Mouse (Mus musculus): ENCODE measurements around the gene Zbtb12. TPM values are rescaled to one million over a fixed set of nuclear protein-coding genes. Genes with fewer than 3 reads are reported as not detected.

The Zbtb12 gene
- total RNA-seq, 4 experiments from 2014 or later = 7.3 to 7.9 (median 7.6) TPM

DNA sequence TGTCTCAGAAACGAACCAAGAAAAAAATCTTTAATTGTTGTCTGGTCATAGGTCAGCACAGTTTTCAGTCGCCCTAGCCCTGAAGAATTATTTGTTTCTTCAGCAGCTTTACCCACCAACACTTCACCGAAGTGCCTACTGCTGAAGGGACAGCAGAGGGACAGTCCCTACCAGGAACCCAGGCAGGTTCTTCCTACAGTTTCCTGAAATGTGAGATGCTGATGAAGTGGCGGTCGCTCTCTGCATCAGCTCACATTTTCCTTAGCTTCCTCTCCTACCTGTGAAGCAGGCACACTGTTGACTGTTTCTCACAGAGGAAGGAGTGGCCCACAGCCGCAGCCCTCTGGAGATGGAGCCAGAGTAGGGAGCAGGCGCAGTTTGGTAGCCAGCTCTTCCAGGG, 13.3 kb upstream of the Zbtb12 start:
- no peak for DNase-seq (ENCODE audit: low spot score in 2 of 2)

DNA sequence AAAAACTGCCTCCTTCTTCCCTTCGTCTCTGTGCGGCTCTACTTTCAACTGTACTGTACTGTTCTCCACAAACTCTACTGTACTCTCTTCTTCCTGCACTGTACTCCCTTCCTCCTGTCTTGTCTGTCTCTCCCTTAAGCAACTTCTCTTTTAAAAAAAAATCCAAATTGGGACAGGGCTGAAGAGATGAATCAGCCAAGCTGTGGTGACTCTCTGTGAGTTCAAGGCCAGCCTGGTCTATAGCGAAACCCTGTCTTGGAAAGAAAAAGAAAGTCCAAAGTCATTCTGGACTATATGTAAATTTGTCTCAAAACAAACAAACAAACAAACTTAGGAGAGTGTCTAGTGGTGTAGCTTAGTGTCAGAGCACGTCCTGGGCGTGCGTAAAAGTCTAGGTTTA, 5.0 kb upstream of the Zbtb12 start:
- no peak for DNase-seq (ENCODE audit: low spot score in 2 of 2)

DNA sequence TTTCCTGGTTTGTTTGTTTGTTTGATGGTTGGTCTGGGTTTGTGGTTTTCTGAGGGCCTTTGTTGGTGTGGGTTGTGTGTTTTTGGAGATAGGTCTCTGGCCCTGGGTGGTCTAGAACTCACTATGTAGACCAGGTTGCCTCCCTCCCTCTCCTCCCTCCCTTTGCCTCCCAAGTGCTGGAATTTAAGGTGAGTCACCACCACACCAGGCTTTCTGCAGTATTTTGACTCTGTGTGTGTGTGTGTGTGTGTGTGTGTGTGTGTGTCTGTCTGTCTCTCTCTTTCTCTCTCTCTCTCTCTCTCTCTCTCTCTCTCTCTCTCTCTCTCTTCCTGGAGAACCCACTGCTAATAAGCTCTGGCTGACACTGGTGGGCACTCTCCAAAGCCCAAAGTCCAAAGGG, 1.9 kb downstream of the Zbtb12 start:
- no peak for DNase-seq (ENCODE audit: low spot score in 2 of 2)

DNA sequence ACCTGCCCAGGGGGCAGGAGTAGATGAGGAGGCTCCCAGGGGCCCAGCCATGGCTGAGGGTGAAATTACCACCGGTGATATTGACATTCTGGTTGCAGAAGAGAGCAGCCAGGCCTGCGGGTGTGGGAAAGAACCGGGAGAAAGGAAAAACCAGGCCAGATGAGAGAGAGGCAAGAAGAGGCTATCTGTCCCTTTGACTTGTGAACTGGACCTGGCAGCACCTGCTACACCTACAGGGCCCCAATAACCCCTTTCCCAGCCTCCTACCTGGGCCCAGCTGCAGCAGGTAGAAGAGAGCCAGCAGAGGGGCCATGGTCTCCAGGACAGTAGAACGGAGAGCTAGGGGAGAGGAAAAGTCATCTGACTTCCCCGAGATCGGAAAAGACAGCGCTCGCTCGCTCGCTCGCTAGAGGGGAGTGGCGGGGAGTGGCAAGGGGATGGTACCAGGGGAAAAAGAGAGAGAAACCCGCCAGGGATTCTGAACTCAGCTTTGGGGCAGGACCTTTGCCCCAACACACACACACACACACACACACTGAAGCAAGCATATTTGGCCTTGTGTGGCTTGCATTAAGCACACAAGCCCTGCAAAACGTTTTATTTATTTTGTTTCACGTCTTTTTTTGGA, 2.5 kb downstream of the Zbtb12 start, which contains the start of gene Gm20547:
Gm20547 (minus strand) TSS at position 360 of the 628 bp plus-strand sequence.
- no peak for DNase-seq (ENCODE audit: low spot score in 2 of 2)

DNA sequence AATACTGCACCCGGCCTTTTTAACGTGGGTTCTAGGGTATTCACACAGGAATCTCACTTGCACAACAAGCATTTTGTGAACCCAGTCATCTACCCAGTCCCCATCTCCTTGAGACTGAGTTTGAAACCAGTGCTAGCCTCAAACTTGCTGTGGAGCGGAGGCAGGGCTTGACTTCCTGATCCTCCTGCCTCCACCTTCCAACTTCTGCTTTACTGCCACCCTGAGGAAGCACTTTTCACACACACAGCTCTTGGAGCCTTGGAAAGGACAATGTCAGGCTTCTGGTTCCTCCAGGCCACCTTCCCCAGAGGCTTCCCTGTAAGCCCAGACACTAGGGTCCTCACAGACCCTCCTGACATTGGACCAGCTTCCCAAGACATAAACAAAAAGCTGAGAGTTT, 4.0 kb downstream of the Zbtb12 start:
- no peak for DNase-seq (ENCODE audit: low spot score in 2 of 2)

DNA sequence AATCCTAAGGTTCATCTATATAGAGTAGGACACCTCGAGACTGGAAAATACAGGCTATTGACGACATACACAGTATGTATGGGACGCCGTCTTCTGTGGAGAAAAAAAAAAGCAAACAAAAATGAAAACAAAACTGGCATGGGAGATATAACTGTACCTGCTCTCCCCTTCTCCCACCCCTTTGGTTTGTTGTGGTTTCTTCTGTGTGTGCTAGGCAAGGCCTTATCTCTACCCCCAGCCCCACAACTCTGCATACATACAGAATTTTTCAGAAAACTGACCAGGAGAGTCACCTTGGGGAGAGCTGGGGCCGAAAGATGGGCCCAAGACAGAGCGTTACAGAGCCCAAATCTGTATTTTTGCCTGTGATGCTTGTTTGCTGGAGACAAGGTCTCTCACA, 5.4 kb downstream of the Zbtb12 start:
- DNase-seq (ENCODE audit: low spot score in 2 of 2) = no peak

DNA sequence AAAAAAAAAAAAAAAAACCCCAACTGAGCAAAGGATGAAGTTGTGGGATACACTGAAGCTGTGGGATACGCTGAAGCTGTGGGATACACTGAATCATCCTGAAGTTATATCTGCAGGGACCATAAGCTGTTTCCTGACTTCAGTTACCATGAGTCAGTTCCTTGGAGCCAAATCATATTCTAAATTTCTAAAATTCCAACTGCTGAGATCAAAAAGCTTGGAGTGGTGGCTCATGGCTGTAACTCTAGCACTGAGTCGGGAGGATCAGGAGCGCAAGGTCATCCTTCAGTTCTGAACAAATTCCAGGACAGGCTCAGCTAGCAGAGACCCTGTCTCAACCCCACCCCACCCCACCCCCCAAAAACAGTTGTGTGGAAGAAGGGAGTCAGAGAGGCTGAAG, 6.3 kb downstream of the Zbtb12 start:
- DNase-seq (ENCODE audit: low spot score in 2 of 2) = no peak

DNA sequence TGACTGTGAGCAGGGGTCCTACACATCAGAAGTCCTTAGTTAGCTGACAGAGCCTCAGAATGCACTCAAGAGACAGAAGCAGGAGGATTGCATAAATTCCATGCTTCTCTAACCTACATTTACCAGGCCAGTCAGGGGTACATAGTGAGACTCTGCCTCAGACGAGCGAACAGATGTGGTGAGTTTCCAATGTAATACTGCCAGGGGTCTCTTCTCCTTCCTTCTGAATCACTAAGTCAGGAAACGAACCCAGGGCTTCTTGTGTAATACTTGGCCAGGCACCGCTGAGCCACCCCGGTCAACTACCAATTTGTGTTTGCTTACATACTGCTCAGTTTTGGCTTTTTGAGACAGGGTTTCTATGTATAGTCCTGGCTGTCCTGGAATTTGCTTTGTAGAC, 8.7 kb downstream of the Zbtb12 start:
- DNase-seq (ENCODE audit: low spot score in 2 of 2) = no peak

DNA sequence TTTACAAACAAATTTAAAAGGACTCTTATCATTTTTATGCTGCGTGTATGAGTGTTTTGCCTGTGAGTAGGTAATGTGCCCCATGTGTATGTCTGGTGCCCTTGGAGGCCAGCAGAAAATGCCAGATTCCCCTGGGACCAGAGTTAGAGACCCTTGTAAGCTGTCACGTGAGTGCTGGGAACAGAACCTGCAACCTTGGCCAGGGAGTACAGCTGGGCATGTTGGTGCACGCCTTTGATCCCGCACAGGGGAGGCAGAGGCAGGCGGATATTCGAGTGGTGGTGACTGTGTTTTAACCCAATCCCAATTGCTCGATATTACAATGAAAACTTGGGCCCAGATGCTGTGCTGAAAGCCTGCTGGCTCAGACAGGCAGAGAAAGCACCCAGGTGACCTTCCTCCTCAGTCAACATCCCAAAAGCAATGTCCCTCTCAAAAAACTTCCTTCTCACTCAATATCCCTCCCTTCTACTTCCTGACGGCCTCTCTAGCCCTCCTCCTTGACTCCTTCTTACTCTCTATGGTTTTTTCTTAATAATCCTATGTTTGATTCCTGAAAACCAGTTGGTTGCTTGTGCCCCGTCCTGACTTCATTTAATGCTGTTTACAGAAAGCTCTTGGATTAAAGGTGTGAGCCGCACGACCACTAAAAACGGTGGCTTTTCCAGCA, 10.9 kb downstream of the Zbtb12 start:
- DNase-seq (ENCODE audit: low spot score in 2 of 2) = no peak

DNA sequence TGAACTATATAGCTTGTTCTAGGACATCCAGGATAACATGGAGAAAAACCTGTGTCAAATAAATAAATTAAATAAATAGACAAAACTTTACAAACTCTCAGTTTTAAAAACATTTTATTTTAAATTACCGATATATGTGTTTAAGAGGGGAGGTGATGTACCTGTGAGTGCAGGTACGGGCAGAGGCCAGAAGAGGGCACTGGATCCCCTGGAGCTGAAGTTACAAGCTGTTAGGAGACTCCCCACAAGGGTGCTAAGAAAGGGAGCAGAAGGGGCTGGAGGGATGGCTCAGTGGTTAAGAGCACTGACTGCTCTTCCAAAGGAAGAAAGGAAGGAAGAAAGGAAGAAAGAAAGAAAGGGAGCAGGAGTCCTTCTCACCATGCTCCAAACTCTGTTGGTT, 12.1 kb downstream of the Zbtb12 start:
- no peak for DNase-seq (ENCODE audit: low spot score in 2 of 2)

DNA sequence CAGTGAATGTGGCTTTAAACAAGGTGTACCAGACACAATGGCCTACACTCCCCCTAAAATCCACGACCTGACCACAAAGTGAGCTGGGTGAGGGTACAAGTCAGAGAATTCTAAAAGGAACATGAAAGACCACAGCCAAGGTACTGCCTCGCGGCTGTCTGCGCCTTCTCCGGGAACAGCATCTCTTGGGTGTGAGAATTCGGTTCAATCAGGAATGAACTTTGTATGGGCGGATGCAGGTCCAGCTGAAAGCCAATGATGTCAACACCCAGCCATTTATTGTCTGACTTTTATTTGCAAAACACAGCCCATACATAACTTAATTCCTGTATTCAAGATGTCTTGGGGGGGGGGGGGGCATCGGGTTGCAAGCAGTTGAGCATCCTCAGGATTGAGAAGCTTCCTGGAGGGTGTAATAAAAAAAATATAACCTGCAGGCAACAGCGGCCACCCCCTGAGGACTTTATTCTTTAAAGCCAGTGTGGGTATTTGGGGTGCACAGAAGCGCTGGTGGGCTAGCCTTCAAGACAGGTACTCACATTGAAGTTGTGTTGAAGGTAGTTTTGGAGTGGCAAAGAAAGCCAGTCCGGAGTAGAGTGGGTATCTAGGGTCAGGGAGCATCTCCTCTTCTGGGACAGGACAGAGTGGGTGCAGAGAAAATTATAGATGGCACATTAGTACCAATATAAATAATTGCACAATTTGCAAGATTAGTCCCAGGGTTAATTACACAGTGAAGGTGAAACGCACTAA, 14.0 kb downstream of the Zbtb12 start:
- no peak for DNase-seq (ENCODE audit: low spot score in 2 of 2)

DNA sequence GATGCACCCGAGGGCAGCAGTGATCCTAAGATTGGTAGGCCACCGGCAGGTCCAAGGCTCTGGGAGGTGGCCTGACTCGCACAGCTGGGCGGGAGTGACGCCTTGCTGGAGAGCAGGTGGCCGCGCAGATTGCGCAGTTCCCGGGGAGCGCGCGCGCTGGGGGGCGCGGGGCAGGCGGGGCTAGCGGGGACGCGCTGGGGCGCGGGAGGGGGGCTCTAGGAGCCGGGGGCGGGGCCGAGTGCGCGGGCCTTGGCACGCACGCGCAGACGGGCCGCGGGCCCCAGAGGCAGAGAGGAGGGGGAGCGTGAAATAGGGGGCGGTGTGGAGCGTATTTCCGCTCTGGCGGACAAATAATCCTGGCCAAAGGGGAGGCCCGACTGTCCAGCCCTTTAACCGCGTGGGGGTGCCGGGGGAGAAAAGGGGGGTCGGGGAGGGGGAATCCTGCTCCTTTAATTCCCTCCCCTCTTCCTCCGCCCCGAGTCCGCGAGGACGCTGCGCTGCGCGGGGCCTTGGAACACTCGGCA, 14.9 kb downstream of the Zbtb12 start:
- DNase-seq (ENCODE audit: low spot score in 2 of 2) = peak; percentile 90 to 94

DNA sequence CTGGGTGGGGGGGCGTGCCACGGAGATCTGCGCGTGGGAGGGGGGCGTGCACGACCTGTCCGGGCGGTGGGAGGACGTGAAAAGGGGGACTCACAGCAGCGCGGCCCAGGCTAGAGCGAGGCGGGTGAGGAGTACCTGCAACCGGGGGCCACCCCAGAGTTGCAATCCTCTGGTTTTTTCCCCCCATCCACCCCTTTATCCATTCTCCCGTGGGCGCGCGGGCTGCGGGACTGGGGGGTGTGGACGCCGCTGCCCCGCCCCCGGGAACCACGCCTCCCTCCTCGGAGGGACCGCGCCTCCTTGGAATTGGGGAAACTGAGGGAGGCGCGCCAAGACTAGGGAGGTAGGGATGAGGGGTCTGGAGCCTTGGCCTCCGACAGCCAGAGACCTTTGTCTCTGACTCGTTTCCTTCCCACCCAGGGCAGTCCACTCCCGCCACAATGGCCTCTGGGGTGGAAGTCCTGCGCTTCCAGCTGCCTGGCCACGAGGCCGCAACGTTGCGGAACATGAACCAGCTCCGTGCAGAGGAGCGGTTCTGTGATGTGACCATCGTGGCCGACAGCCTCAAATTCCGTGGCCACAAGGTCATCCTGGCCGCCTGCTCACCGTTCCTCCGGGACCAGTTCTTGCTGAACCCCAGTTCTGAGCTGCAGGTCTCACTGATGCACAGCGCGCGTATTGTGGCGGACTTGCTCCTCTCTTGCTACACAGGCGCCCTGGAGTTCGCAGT, 15.7 kb downstream of the Zbtb12 start:
- peak in 1 of 2 experiments; percentile 45 for DNase-seq (ENCODE audit: low spot score in 2 of 2)

DNA sequence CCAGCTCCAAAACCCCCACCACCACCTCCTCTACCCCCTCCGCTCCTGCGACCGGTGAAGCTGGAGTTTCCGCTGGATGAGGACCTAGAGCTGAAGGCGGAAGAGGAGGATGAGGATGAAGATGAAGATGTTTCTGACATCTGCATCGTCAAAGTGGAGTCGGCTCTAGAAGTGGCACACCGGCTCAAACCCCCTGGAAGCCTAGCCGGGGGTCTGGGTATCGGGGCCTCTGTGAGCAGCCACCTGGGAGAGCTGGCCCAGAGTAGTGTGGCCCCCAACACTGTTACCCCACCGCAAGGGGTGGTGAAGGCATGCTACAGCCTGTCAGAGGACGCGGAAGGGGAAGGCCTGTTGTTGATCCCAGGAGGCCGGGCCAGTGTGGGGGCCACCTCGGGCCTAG, 16.4 kb downstream of the Zbtb12 start:
- DNase-seq (ENCODE audit: low spot score in 2 of 2) = no peak

DNA sequence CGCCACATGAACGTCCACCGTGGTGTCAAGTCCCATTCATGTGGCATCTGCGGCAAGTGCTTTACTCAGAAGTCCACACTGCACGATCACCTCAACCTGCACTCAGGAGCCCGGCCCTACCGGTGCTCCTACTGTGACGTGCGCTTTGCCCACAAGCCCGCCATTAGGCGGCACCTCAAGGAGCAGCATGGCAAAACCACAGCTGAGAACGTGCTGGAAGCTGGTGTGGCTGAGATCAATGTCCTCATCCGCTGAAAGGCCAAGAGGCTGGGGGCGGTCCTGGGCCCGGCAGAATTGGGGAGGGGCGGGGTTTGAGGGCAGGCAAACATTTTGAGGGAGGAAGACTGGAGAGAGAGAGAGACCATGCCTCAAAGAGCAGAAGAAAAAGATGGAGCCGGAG, 17.1 kb downstream of the Zbtb12 start:
- no peak for DNase-seq (ENCODE audit: low spot score in 2 of 2)

DNA sequence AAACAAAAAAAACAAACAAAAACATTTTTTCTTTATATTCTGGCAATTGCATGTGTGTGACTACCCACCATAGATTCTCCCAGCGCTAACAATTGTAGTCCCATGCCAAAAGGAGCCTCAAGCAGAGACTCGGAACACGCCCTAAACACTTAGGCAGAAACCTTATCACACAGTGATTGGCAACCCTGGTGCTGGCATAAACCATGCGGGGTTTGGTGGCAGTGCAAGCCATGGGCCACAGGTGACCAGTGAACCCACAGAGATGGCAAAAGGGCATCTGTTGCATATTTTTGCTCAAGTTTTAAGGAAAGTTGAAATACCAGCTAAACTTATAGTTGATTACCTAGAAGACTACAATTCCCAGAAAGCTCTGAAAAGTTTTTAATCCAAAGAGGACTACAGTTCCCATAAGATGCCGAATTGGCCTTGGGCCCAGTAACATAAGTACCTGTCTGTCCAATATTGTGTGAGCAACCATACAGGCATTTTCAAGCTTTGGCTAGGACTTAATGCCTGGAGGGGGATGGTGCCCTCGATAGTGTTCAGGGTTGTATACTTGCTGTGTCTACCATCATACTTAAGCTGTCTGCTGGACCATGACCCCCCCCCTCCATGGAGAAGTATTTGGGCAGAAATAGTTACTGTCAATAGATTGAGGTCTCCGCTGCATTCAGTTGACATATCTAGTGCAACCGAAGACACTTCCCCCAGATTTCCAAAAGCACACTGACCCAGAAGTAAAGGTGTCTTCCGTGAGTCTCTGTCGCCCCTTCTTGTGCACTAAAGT, 18.3 kb downstream of the Zbtb12 start:
- DNase-seq (ENCODE audit: low spot score in 2 of 2) = no peak

DNA sequence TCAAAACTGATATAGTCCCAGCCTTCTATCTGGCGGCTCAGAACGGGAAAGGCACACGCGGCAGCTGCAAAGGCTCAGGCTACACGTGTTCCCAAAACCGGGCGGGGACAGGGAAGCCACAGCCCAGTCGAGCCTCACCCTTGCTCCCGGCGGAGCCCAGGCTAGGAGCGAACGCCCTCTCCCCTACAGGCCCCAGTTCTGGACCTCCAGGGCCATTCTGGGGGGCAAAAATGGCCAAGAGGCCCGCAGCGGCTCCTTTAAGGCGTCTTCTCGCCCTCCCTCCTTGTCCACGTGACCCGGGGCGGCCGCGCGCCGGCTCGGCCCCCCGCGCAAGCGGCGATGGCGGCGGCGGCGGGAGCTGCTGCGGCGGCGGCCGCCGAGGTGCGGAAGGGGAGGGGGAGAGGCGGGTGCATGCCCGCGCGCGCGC, 18.9 kb downstream of the Zbtb12 start, which contains the start of the genes C2 and Ehmt2:
C2 (minus strand) TSS at position 106 of the 427 bp plus-strand sequence.
Ehmt2 (plus strand) TSS at position 310 of the 427 bp plus-strand sequence.
- DNase-seq (ENCODE audit: low spot score in 2 of 2) = peak; percentile 68 to 70

DNA sequence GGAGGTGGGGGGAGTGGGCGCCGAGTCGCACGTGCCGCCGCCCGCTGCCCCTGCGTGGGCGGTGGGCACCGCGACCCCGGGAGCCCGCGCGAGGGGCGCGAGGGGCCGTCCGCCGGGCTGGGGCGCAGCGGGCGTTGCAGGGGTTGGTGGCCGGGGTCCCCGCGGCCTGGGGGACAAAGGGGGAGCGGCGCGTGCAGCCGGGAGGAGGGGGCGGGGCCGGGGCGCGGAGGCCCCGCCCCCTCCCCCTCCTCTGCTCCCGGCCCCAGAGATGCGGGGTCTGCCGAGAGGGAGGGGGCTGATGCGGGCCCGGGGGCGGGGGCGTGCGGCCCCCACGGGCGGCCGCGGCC, 19.4 kb downstream of the Zbtb12 start:
- DNase-seq (ENCODE audit: low spot score in 2 of 2) = no peak

DNA sequence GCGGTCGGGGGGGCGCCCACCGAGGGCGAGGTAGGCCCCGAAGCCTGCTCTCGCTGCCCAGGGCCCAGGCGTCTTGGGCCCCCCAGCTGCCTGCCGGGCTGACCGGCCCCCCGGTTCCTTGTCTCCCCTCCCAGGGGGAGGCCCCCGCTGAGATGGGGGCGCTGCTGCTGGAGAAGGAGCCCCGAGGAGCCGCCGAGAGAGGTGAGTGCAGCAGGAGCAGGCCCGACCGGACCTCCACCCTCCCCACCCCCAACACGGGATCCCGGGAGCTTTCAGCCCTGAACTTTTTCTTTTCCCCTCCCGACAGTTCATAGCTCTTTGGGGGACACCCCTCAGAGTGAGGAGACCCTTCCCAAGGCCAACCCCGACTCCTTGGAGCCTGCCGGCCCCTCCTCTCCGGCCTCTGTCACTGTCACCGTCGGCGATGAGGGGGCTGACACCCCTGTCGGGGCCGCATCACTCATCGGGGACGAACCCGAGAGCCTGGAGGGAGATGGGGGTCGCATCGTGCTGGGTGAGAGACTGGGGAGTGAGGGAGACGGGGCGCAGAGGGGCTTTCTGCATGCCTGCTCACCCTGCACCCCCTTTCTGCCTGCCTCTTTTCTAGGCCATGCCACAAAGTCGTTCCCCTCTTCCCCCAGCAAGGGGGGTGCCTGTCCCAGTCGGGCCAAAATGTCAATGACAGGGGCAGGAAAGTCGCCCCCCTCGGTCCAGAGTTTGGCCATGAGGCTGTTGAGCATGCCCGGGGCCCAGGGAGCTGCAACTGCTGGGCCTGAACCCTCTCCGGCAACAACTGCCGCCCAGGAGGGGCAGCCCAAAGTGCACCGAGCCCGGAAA, 20.0 kb downstream of the Zbtb12 start:
- DNase-seq (ENCODE audit: low spot score in 2 of 2) = no peak

DNA sequence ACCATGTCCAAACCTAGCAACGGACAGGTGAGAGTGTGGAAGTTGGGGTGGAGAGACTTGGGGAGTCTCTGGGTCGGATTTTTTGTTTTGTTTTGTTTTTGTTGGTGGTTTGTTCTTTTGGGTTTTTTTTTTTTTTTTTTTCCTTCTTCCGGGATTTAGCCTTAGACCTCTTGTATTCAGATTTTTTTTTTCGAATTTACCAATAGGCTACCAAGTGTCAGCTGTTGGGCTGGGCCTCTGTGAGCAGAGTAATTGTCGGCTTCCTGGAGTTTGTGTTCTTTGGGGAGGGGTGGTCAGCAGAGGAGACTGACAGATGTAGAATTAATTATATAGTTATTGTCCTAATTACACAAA, 20.6 kb downstream of the Zbtb12 start:
- no peak for DNase-seq (ENCODE audit: low spot score in 2 of 2)

Data from gastrocnemius, adult 8-10 months (tissue).